Mouse (Mus musculus): ENCODE measurements at regions not wholly inside any gene's neighbourhood (a gene's known extent, or its start where the extent isn't known, plus 50 kb on each side); places are given as distances from the start of the nearest gene placed in this dataset.

- no peak for DNase-seq
Observed at GRCm38 (mm10) chr1:22222836-22223235, 261.1 kb upstream of the Kcnq5 start.

DNA sequence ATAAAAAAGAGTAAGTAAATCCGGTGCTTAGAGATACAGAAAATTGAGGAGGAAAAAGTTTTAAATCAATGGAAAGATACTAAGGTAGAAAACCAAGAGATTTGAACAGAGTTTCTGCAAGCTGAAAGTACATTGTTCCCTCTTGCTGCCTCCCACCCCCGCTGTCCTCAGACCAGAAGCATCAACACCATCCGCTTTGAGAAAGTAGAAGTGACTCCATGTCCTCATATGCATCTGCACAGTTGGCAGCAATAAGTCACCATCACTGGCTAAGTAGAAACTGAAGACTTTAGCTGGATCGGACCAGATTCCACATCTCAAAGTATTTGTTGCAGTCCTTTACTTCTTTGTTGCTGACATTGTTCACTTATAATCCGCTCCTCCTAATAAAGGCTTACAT lies 250.1 kb upstream of the Kcnq5 start:
- DNase-seq, result no peak

- DNase-seq, result no peak
Observed at GRCm38 (mm10) chr1:22211232-22211631, 249.5 kb upstream of the Kcnq5 start.

DNA sequence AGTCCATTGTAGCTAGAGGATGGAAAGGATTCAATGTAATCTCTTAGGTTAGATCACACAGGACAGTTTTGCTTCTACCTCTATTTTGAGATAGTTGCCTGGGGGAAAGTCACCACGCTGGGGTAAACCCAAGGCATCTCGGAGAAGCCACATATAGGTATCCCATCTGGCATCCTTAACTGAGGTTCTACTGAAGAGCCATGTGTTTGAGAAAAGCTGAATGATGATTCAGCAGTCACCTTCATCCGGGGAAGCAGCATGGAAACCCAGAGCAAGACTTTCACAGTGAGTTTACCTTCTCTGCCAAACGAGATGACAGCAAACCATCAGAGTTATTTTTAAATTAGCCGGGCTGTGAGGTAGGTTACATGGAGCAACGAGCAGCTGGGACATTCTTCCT lies 248.9 kb upstream of the Kcnq5 start:
- no peak for DNase-seq

DNA sequence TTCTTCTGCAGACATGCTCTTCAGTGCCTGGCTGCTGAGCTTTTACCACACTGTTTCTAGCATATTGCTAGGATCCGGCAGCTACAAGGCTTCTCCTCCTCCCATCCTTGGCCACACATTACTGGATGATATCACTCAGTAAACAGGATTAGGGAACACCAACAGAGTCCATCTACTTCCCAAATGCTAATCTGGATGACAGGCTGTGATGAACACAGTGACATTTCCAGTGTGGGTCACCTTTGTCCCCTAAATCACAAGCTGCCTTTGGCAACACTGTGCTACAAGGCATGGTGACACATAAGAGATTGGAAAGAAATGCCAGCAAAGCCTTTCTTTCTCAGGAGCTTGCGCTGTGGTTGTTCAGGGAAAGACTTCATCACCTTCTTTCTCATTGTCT lies 246.5 kb upstream of the Kcnq5 start:
- DNase-seq, result no peak

GRCm38 (mm10) chr1:22206935-22207334 lies 245.2 kb upstream of the Kcnq5 start:
- no peak for DNase-seq

DNA sequence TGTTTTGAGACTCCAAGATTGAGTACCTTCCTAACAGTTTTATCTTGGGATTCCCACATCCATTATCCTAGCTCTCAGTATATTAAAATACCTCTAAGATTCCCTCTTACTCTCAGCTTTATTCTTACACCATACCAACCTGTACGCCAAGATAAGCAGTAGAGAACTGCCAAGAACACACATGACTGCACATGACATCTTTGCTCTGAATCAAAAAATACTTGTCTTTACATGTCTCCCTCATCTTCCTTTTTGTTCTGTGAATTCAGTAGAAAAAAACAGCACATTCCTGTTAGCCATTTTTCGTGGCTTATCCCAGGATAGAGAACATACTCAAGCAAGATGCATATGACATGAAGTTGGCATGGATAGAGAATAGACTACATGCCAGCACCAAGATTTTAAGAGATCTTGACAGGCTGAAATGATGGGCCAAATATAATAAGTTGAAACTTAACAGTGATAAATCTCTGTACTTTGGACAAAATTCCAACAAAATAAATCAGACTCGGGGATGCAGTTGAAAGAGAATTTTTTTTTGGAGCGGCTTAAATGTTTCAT lies 206.0 kb upstream of the Kcnq5 start:
- DNase-seq, result no peak

- no peak for DNase-seq
Observed at GRCm38 (mm10) chr1:22136571-22137122, 174.9 kb upstream of the Kcnq5 start.

DNA sequence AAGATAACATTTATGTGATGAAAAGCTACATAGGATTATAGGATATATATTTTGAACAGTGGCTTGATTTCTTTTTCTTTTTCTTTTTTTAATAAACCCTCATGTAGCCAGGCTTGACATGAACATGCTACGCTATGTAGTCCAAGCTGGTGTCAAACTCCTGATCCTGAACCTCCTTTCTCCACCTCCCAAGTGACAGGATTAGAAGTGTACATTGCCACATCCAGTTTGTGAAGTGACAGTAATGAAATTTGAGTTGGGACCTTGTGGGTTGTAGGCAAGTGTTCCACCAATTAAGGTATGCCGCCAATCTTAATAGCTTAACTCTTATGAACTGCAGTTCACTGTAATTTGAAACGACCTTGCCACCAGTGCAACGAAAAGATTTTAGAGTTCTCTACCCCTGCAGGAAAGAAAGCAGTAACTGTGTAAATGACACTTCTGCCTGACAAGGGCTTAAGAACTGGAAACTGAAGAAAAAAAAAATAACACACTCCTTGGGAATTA lies 156.6 kb upstream of the Kcnq5 start:
- no peak for DNase-seq

DNA sequence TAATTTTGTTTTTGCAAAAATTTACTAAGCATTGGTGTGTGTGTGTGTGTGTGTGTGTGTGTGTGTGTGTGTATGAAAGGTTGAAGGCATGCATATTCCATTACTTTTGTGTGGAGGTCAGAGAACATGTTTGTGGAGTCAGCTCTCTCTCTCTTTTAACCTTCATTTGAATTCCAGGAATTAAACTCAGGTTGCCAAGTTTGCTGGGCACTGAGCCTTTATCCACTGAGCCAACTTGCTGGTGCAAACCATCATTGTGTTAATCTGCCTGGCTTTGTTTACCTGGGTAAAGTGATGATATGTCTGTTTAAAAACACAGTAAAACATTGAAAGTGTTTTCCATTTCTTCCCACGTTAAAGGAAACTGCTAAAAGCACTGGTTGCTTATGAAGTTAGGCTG lies 154.7 kb upstream of the Kcnq5 start:
- DNase-seq, result peak; percentile 28

- DNase-seq, result peak; percentile 21
Observed at GRCm38 (mm10) chr1:22105496-22105895, 143.8 kb upstream of the Kcnq5 start.

DNA sequence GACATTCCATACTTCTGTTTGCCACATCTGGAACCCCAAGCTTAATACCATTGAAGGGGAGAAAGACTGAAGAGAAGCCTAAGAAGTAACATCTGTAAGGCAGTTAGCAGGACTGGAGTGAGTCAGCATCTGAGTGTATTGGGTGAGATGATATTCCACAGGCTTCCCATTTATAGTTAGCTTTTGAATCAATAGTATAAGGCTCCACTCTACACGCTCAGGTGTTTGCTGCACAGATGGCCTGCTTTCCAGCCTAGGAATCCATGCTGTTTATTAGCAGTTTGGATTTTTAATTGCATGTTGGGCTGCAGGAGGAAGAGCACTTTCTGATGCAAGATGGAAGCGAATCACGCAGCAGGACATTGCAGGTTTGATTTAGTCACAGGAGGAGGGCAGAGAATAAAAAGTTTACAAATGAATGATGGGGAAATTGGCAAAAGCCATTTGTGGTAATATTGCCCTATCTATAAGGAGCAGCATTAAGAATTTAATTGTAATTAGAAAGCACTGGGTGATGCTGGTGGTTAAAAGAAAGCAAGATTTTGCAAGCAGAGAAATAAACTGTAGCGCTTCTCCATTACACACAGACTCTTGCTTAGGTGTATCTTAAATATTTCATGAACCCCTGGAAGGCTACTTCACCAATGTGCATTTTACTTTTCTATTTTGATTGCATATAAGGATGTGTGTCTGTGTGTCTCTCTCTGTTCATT lies 109.8 kb upstream of the Kcnq5 start:
- DNase-seq, result no peak

- DNase-seq, result peak; percentile 44
Observed at GRCm38 (mm10) chr1:22070028-22070427, 108.3 kb upstream of the Kcnq5 start.

Data from heart, postnatal 4 days (tissue).